10 mouse cellular contexts compared by ENCODE assay signal in genomic region chr11:44401635-44402548, GRCm38 (mm10). TPM values are rescaled to one million over a fixed set of nuclear protein-coding genes. Genes with fewer than 3 reads are reported as not detected.
DNase-seq lines count a peak whose midpoint lies in the region; ATAC-seq and TF ChIP-seq lines count a peak whose summit lies in the region.
"Had no signal": no experiment of that assay in that cellular context is flagged by ENCODE, and none has a peak within 500 bp of the region (broad histone marks: within the 10 kb centered on the region; RNA-seq: fewer than 3 reads in every experiment).

No protein-coding gene starts in this region.

- no peak for TF ChIP-seq EP300 in heart, adult 2 months (IDR thresholded peaks at IDR 0.05; ENCODE audit: insufficient read depth, low read depth, low read length)

- no peaks in the 10 kb centered on the region for H3K9me3 ChIP-seq in heart, embryonic 12.5 days (replicated peaks)
- no peaks in the 10 kb centered on the region for H3K9me3 ChIP-seq in midbrain, embryonic 14.5 days (ENCODE audit: control insufficient read depth, low read length)
- no peaks in the 10 kb centered on the region for H3K9me3 ChIP-seq in midbrain, embryonic 11.5 days (ENCODE audit: control insufficient read depth, low read length)

- TF ChIP-seq CTCF in heart, adult 2 months (IDR thresholded peaks at IDR 0.05): no peak

- no peak for DNase-seq in heart, adult 2 months
- peak; percentile 82 for DNase-seq in midbrain, embryonic 14.5 days
- DNase-seq in midbrain, embryonic 11.5 days (ENCODE audit: low spot score, missing footprints): no peak
- peak; percentile 24 for DNase-seq in forelimb bud, embryonic 11.5 days (ENCODE audit: low read depth, low spot score)
- peak; percentile 11 for DNase-seq in right cerebral cortex, postnatal 4 days
- no peak for DNase-seq in gastrocnemius, adult 8-10 months (ENCODE audit: low spot score in 2 of 2)
- DNase-seq in ovary, postnatal 14 days (ENCODE audit: low spot score): no peak

- H3K27ac ChIP-seq in heart, embryonic 12.5 days (ENCODE audit: poor library complexity, severe bottlenecking): peak overlapping the region; percentile 32; the same call in 1 of the 2 replicates
- no peak overlapping the region for H3K27ac ChIP-seq in heart, adult 2 months
- H3K27ac ChIP-seq in midbrain, embryonic 14.5 days (replicated peaks; ENCODE audit: low read depth, low read length): no peak overlapping the region
- no peak overlapping the region for H3K27ac ChIP-seq in midbrain, embryonic 11.5 days (ENCODE audit: low read depth, low read length)

- H3K27me3 ChIP-seq in heart, embryonic 12.5 days (replicated peaks): no peaks in the 10 kb centered on the region
- no peaks in the 10 kb centered on the region for H3K27me3 ChIP-seq in heart, adult 2 months (ENCODE audit: control insufficient read depth, insufficient read depth, low read length)
- no peaks in the 10 kb centered on the region for H3K27me3 ChIP-seq in midbrain, embryonic 14.5 days (ENCODE audit: control insufficient read depth, insufficient read depth, low read length)
- peaks cover 5% of the 10 kb centered on the region; the same call in 1 of the 2 replicates for H3K27me3 ChIP-seq in midbrain, embryonic 11.5 days (ENCODE audit: control insufficient read depth, insufficient read depth, low read length)

- peak; percentile 67 for ATAC-seq in heart, embryonic 12.5 days (ENCODE audit: insufficient number of reproducible peaks, low FRiP score)
- peak; percentile 54; the same call in 1 of the 2 replicates for ATAC-seq in midbrain, embryonic 14.5 days (ENCODE audit: low FRiP score, low TSS enrichment)
- no peak for ATAC-seq in midbrain, embryonic 11.5 days (ENCODE audit: low FRiP score)

- H3K4me2 ChIP-seq in heart, embryonic 12.5 days: 0 out of 2 replicates have a peak overlapping the region, but pooled peaks have one; percentile 3
- H3K4me2 ChIP-seq in midbrain, embryonic 14.5 days (ENCODE audit: low read length): no peak overlapping the region
- no peak overlapping the region for H3K4me2 ChIP-seq in midbrain, embryonic 11.5 days

- intact Hi-C loops in heart, adult 2 months (cut with DNase I): no loop called here

- H3K4me1 ChIP-seq in heart, embryonic 12.5 days (replicated peaks): peaks cover 35% of the 10 kb centered on the region
- H3K4me1 ChIP-seq in heart, adult 2 months (ENCODE audit: control insufficient read depth, insufficient read depth, low read length): peaks cover 2% of the 10 kb centered on the region; the same call in 1 of the 2 replicates
- H3K4me1 ChIP-seq in midbrain, embryonic 14.5 days (ENCODE audit: control insufficient read depth, insufficient read depth, low read length): peaks cover 15% of the 10 kb centered on the region
- no peaks in the 10 kb centered on the region; the same call in 1 of the 2 replicates for H3K4me1 ChIP-seq in midbrain, embryonic 11.5 days (ENCODE audit: control insufficient read depth, insufficient read depth, low read length)

- H3K79me2 ChIP-seq in heart, adult 2 months (replicated peaks; ENCODE audit: control insufficient read depth, insufficient read depth, low read length): no peaks in the 10 kb centered on the region

- 29% methylated on average over 5 of the region's 5 CpGs for WGBS in heart, embryonic 12.5 days
- WGBS in heart, adult 2 months: 33% methylated on average over 5 of the region's 5 CpGs
- WGBS in midbrain, embryonic 14.5 days: 47% methylated on average over 5 of the region's 5 CpGs
- WGBS in midbrain, embryonic 11.5 days: 82% methylated on average over 5 of the region's 5 CpGs

- TF ChIP-seq POLR2A in heart, adult 2 months (IDR thresholded peaks at IDR 0.05; ENCODE audit: insufficient read depth, low read depth, low read length): no peak

- H3K9ac ChIP-seq in heart, embryonic 12.5 days: no peak overlapping the region
- no peak overlapping the region for H3K9ac ChIP-seq in heart, adult 2 months (ENCODE audit: low read depth, low read length)
- H3K9ac ChIP-seq in midbrain, embryonic 14.5 days (replicated peaks; ENCODE audit: low read length): no peak overlapping the region
- H3K9ac ChIP-seq in midbrain, embryonic 11.5 days (ENCODE audit: low read length): no peak overlapping the region

- H3K36me3 ChIP-seq in heart, embryonic 12.5 days: no peaks in the 10 kb centered on the region
- no peaks in the 10 kb centered on the region for H3K36me3 ChIP-seq in heart, adult 2 months (ENCODE audit: control insufficient read depth, insufficient read depth, low read length)
- no peaks in the 10 kb centered on the region for H3K36me3 ChIP-seq in midbrain, embryonic 14.5 days (ENCODE audit: control insufficient read depth, insufficient read depth, low read length)
- H3K36me3 ChIP-seq in midbrain, embryonic 11.5 days (ENCODE audit: control insufficient read depth, insufficient read depth, low read length): no peaks in the 10 kb centered on the region

- no peak overlapping the region for H3K4me3 ChIP-seq in heart, embryonic 12.5 days
- no peak overlapping the region for H3K4me3 ChIP-seq in heart, adult 2 months
- H3K4me3 ChIP-seq in midbrain, embryonic 14.5 days (replicated peaks; ENCODE audit: low read depth, low read length): no peak overlapping the region
- H3K4me3 ChIP-seq in midbrain, embryonic 11.5 days (ENCODE audit: low read depth, low read length): no peak overlapping the region
- H3K4me3 ChIP-seq: erythroblast, embryonic 14.5 days had no signal

RNA-seq across cellular contexts. Expression of gene Il12b, which starts 2.0 kb away (rescaled TPM):
- polyA plus RNA-seq in heart, embryonic 12.5 days (2016; fragmentation: Nextera tagmentation; extraction: Ambion mirVana): 0.27 TPM in 1 of 2 replicates, not detected in the other
- not detected for total RNA-seq in heart, adult 2 months (2021)
- not detected in 2 replicates for polyA plus RNA-seq in heart, adult 2 months (2012; rRNA removed)
- polyA plus RNA-seq in midbrain, embryonic 14.5 days (2014; fragmentation: Nextera tagmentation; extraction: Ambion mirVana): 0.14 and 0.19 TPM in 2 replicates
- polyA plus RNA-seq in midbrain, embryonic 11.5 days (2014; fragmentation: Nextera tagmentation; extraction: Ambion mirVana): not detected in 2 replicates
- total RNA-seq in gastrocnemius, adult 8-10 months (2022): not detected
- total RNA-seq: liver, adult 2 months had no signal
- polyA plus RNA-seq: erythroblast, embryonic 14.5 days; liver, adult 2 months had no signal

Comparison
In these comparisons a context has a peak if more than half of its experiments do, and no peak if none do; other contexts are left out.
1. DNase-seq: peak in midbrain, embryonic 14.5 days (single experiment), forelimb bud, embryonic 11.5 days (single experiment) and right cerebral cortex, postnatal 4 days (single experiment); none in heart, adult 2 months (0 of 2), midbrain, embryonic 11.5 days (single experiment), gastrocnemius, adult 8-10 months (0 of 2) and ovary, postnatal 14 days (single experiment).